Mouse (Mus musculus): ENCODE measurements around the gene Pih1d1.

DNA sequence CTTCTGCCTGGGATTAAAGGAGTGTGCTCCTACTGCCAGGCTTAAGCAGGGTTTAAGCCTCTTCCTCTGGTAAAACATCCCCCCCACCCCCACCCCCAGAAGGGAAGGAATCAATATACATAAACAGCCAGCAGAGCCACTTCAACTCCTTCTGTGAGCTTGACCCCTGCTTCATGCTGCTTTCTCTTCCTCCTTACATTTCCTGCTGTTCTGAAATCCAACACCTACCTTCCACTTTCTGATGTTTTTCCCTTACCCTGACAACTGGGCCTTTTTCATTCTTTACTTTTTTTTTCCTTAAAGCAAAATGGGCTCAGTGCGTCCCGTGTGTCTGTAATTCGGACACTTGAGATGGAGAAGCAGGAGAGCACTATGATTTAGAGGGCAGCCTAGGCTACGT lies 3.8 kb upstream of the Pih1d1 start:
- no peak for TF ChIP-seq GATA1 (IDR thresholded peaks at IDR 0.05; ENCODE audit: low read length)
- no peak for TF ChIP-seq TAL1 (IDR thresholded peaks at IDR 0.05; ENCODE audit: low read length)
